Comparison of ENCODE assay signal across 9 mouse cellular contexts in genomic region chr5:131855358-131855757, GRCm38 (mm10).
DNase-seq lines count a peak whose midpoint lies in the region; ATAC-seq and TF ChIP-seq lines count a peak whose summit lies in the region.
"Had no signal": no experiment of that assay in that cellular context is flagged by ENCODE, and none has a peak within 500 bp of the region (broad histone marks: within the 10 kb centered on the region; RNA-seq: fewer than 3 reads in every experiment).

No protein-coding gene starts in this region.

- no peak for TF ChIP-seq EP300 in lung, postnatal 0 days (IDR thresholded peaks at IDR 0.05)

- no peaks in the 10 kb centered on the region for H3K27me3 ChIP-seq in forebrain, postnatal 0 days (ENCODE audit: insufficient read depth, low read length)
- H3K27me3 ChIP-seq in hindbrain, embryonic 13.5 days, result no peaks in the 10 kb centered on the region
- no peaks in the 10 kb centered on the region for H3K27me3 ChIP-seq in lung, postnatal 0 days (replicated peaks; ENCODE audit: insufficient read depth, low read length)
- H3K27me3 ChIP-seq: CH12.LX had no signal

- H3K9ac ChIP-seq in forebrain, postnatal 0 days, result no peak overlapping the region
- H3K9ac ChIP-seq in hindbrain, embryonic 13.5 days, result no peak overlapping the region
- no peak overlapping the region for H3K9ac ChIP-seq in lung, postnatal 0 days (replicated peaks; ENCODE audit: low read depth)

- TF ChIP-seq CTCF in forebrain, postnatal 0 days (IDR thresholded peaks at IDR 0.05; ENCODE audit: low read depth), result no peak
- no peak for TF ChIP-seq CTCF in lung, postnatal 0 days (IDR thresholded peaks at IDR 0.05)

- H3K9me3 ChIP-seq in forebrain, postnatal 0 days (ENCODE audit: low read length), result no peaks in the 10 kb centered on the region
- H3K9me3 ChIP-seq in hindbrain, embryonic 13.5 days, result no peaks in the 10 kb centered on the region
- no peaks in the 10 kb centered on the region for H3K9me3 ChIP-seq in lung, postnatal 0 days (ENCODE audit: low read length)

- peak; percentile 17 for DNase-seq in layer of hippocampus, adult 11-12 months (ENCODE audit: low spot score)
- DNase-seq in layer of hippocampus, adult 9-10 months (ENCODE audit: low spot score), result no peak
- DNase-seq in forebrain, postnatal 0 days, result peak; percentile 45
- DNase-seq in lung, postnatal 0 days (ENCODE audit: low spot score), result peak; percentile 78
- no peak for DNase-seq in thymus, adult 18-20 months
- DNase-seq in cerebellum, postnatal 14 days, result no peak
- no peak for DNase-seq in c-Kit-positive CD71-positive TER-119-positive erythroid progenitor cells, embryonic 14.5 days (ENCODE audit: low spot score)

- H3K4me3 ChIP-seq in forebrain, postnatal 0 days (ENCODE audit: low read depth, low read length), result no peak overlapping the region
- no peak overlapping the region for H3K4me3 ChIP-seq in hindbrain, embryonic 13.5 days
- H3K4me3 ChIP-seq in lung, postnatal 0 days (ENCODE audit: low read depth, low read length), result no peak overlapping the region

- no peaks in the 10 kb centered on the region for H3K36me3 ChIP-seq in forebrain, postnatal 0 days (ENCODE audit: insufficient read depth)
- H3K36me3 ChIP-seq in hindbrain, embryonic 13.5 days, result no peaks in the 10 kb centered on the region
- no peaks in the 10 kb centered on the region for H3K36me3 ChIP-seq in lung, postnatal 0 days (ENCODE audit: insufficient read depth, low read length)

- no peak overlapping the region for H3K27ac ChIP-seq in forebrain, postnatal 0 days (ENCODE audit: low read depth, low read length)
- H3K27ac ChIP-seq in hindbrain, embryonic 13.5 days, result peak overlapping the region; percentile 68
- no peak overlapping the region for H3K27ac ChIP-seq in lung, postnatal 0 days (ENCODE audit: low read length)

- WGBS in forebrain, postnatal 0 days, result 9% methylated on average over 8 of the region's 8 CpGs
- WGBS in hindbrain, embryonic 13.5 days, result 13% methylated on average over 8 of the region's 8 CpGs
- WGBS in lung, postnatal 0 days, result 3% methylated on average over 8 of the region's 8 CpGs

- no peaks in the 10 kb centered on the region; the same call in 1 of the 2 replicates for H3K4me1 ChIP-seq in forebrain, postnatal 0 days (ENCODE audit: insufficient read depth)
- peaks cover 52% of the 10 kb centered on the region for H3K4me1 ChIP-seq in hindbrain, embryonic 13.5 days (replicated peaks)
- H3K4me1 ChIP-seq in lung, postnatal 0 days (ENCODE audit: insufficient read depth, low read depth, low read length), result no peaks in the 10 kb centered on the region

- H3K4me2 ChIP-seq in forebrain, postnatal 0 days (ENCODE audit: low read depth), result no peak overlapping the region
- no peak overlapping the region for H3K4me2 ChIP-seq in hindbrain, embryonic 13.5 days
- peak overlapping the region; percentile 28 for H3K4me2 ChIP-seq in lung, postnatal 0 days (replicated peaks; ENCODE audit: low read depth, low read length)

- no peak for ATAC-seq in forebrain, postnatal 0 days
- no peak for ATAC-seq in hindbrain, embryonic 13.5 days (ENCODE audit: low FRiP score)
- peak; percentile 72 for ATAC-seq in lung, postnatal 0 days

Comparison
In these comparisons a context has a peak if more than half of its experiments do, and no peak if none do; other contexts are left out.
1. DNase-seq: peak in layer of hippocampus, adult 11-12 months (single experiment), forebrain, postnatal 0 days (single experiment) and lung, postnatal 0 days (single experiment); none in layer of hippocampus, adult 9-10 months (single experiment), thymus, adult 18-20 months (0 of 2), cerebellum, postnatal 14 days (0 of 2) and c-Kit-positive CD71-positive TER-119-positive erythroid progenitor cells, embryonic 14.5 days (single experiment).